Mouse (Mus musculus): ENCODE data around the gene Chn1.

GRCm38 (mm10) chr2:73780321-73781010 is 5.3 kb upstream of the Chn1 start:
- no peak for TF ChIP-seq POLR2A (IDR thresholded peaks at IDR 0.05; ENCODE audit: control insufficient read depth, extremely low read depth, insufficient read depth, low read length, poor library complexity)
- TF ChIP-seq CTCF (IDR thresholded peaks at IDR 0.05; ENCODE audit: borderline replicate concordance, control insufficient read depth, extremely low read depth, insufficient read depth, low read length, poor library complexity): no peak

Data from thymus, adult 2 months (tissue).